Mouse (Mus musculus): ENCODE measurements around the gene Dimt1. TPM values are rescaled to one million over a fixed set of nuclear protein-coding genes. Genes with fewer than 3 reads are reported as not detected.

Dimt1 gene
- polyA plus RNA-seq, 1 experiment from 2014 or later = 41.1 TPM

GRCm38 (mm10) chr13:106928296-106928695 lies 18.6 kb upstream of the Dimt1 start:
- Histone ChIP-seq H3K9ac (ENCODE audit: low read depth, low read length) (no peak overlapping the region), H3K9me3 (replicated peaks; ENCODE audit: control insufficient read depth, low read length) (peaks cover 2% of the 10 kb centered on the region; the same call in 1 of the 2 replicates), H3K4me3 (ENCODE audit: low read depth, low read length) (no peak overlapping the region), H3K4me1 (ENCODE audit: control insufficient read depth, insufficient read depth, low read length) (no peaks in the 10 kb centered on the region), H3K27me3 (ENCODE audit: control insufficient read depth, insufficient read depth, low read length) (no peaks in the 10 kb centered on the region), H3K36me3 (ENCODE audit: control insufficient read depth, insufficient read depth, low read length) (peaks cover 9% of the 10 kb centered on the region), H3K27ac (ENCODE audit: low read depth, low read length) (no peak overlapping the region), H3K4me2 (no peak overlapping the region)
- 92% methylated on average over 4 of the region's 4 CpGs for WGBS (ENCODE audit: insufficient replicate concordance)
- no peak for ATAC-seq (replicated peaks; ENCODE audit: insufficient number of reproducible peaks, low FRiP score, low TSS enrichment)

- no peaks in the 10 kb centered on the region for H3K27me3 ChIP-seq (ENCODE audit: control insufficient read depth, insufficient read depth, low read length)
- H3K9me3 ChIP-seq (replicated peaks; ENCODE audit: control insufficient read depth, low read length) = peaks cover 2% of the 10 kb centered on the region; the same call in 1 of the 2 replicates
- H3K4me2 ChIP-seq = no peak overlapping the region
- peaks cover 9% of the 10 kb centered on the region for H3K36me3 ChIP-seq (ENCODE audit: control insufficient read depth, insufficient read depth, low read length)
- no peaks in the 10 kb centered on the region for H3K4me1 ChIP-seq (ENCODE audit: control insufficient read depth, insufficient read depth, low read length)
- H3K4me3 ChIP-seq (ENCODE audit: low read depth, low read length) = no peak overlapping the region
- no peak for ATAC-seq (replicated peaks; ENCODE audit: insufficient number of reproducible peaks, low FRiP score, low TSS enrichment)
- WGBS (ENCODE audit: insufficient replicate concordance) = 91% methylated on average over 2 of the region's 2 CpGs
- no peak overlapping the region for H3K27ac ChIP-seq (ENCODE audit: low read depth, low read length)
- no peak overlapping the region for H3K9ac ChIP-seq (ENCODE audit: low read depth, low read length)
Observed at GRCm38 (mm10) chr13:106929201-106929600, 17.7 kb upstream of the Dimt1 start.

- no peak for ATAC-seq (replicated peaks; ENCODE audit: insufficient number of reproducible peaks, low FRiP score, low TSS enrichment)
- H3K4me2 ChIP-seq = peak overlapping the region; percentile 75
- H3K9me3 ChIP-seq (replicated peaks; ENCODE audit: control insufficient read depth, low read length) = no peaks in the 10 kb centered on the region
- H3K27ac ChIP-seq (ENCODE audit: low read depth, low read length) = peak overlapping the region; percentile 91; the same call in 1 of the 2 replicates
- H3K9ac ChIP-seq (ENCODE audit: low read depth, low read length) = peak overlapping the region; percentile 97
- WGBS (ENCODE audit: insufficient replicate concordance) = 8% methylated on average over 9 of the region's 9 CpGs
- H3K36me3 ChIP-seq (ENCODE audit: control insufficient read depth, insufficient read depth, low read length) = no peaks in the 10 kb centered on the region
- H3K4me1 ChIP-seq (ENCODE audit: control insufficient read depth, insufficient read depth, low read length) = no peaks in the 10 kb centered on the region; the same call in 1 of the 2 replicates
- H3K4me3 ChIP-seq (ENCODE audit: low read depth, low read length) = peak overlapping the region; percentile 100
- H3K27me3 ChIP-seq (ENCODE audit: control insufficient read depth, insufficient read depth, low read length) = no peaks in the 10 kb centered on the region
Observed at GRCm38 (mm10) chr13:106935871-106936255, 11.1 kb upstream of the Dimt1 start.

- WGBS (ENCODE audit: insufficient replicate concordance) = under 1% methylated on average over 84 of the region's 84 CpGs
- Histone ChIP-seq H3K4me1 (ENCODE audit: control insufficient read depth, insufficient read depth, low read length) (no peaks in the 10 kb centered on the region; the same call in 1 of the 2 replicates), H3K9me3 (replicated peaks; ENCODE audit: control insufficient read depth, low read length) (no peaks in the 10 kb centered on the region), H3K4me2 (peak within 1 kb of the TSS; percentile 75), H3K9ac (ENCODE audit: low read depth, low read length) (peak within 1 kb of the TSS; percentile 97), H3K36me3 (ENCODE audit: control insufficient read depth, insufficient read depth, low read length) (no peaks in the 10 kb centered on the region), H3K27ac (ENCODE audit: low read depth, low read length) (peak within 1 kb of the TSS; percentile 91), H3K27me3 (ENCODE audit: control insufficient read depth, insufficient read depth, low read length) (no peaks in the 10 kb centered on the region), H3K4me3 (ENCODE audit: low read depth, low read length) (peak within 1 kb of the TSS; percentile 100)
- ATAC-seq (replicated peaks; ENCODE audit: insufficient number of reproducible peaks, low FRiP score, low TSS enrichment) = peak; percentile 95
Observed at GRCm38 (mm10) chr13:106936256-106937137, 10.4 kb upstream of the Dimt1 start, which contains the start of gene Ipo11. Ipo11 (minus strand) TSS chr13:106936958.

GRCm38 (mm10) chr13:106937138-106937472 lies 9.8 kb upstream of the Dimt1 start:
- no peak for ATAC-seq (replicated peaks; ENCODE audit: insufficient number of reproducible peaks, low FRiP score, low TSS enrichment)
- Histone ChIP-seq H3K36me3 (ENCODE audit: control insufficient read depth, insufficient read depth, low read length) (no peaks in the 10 kb centered on the region), H3K4me1 (ENCODE audit: control insufficient read depth, insufficient read depth, low read length) (no peaks in the 10 kb centered on the region; the same call in 1 of the 2 replicates), H3K27me3 (ENCODE audit: control insufficient read depth, insufficient read depth, low read length) (no peaks in the 10 kb centered on the region), H3K9ac (ENCODE audit: low read depth, low read length) (no peak overlapping the region), H3K27ac (ENCODE audit: low read depth, low read length) (no peak overlapping the region), H3K9me3 (replicated peaks; ENCODE audit: control insufficient read depth, low read length) (no peaks in the 10 kb centered on the region), H3K4me2 (peak overlapping the region; percentile 75), H3K4me3 (ENCODE audit: low read depth, low read length) (peak overlapping the region; percentile 100)
- 21% methylated on average over 7 of the region's 7 CpGs for WGBS (ENCODE audit: insufficient replicate concordance)

GRCm38 (mm10) chr13:106941211-106941976 lies 5.5 kb upstream of the Dimt1 start:
- Histone ChIP-seq H3K9me3 (replicated peaks; ENCODE audit: control insufficient read depth, low read length) (no peaks in the 10 kb centered on the region), H3K27ac (ENCODE audit: low read depth, low read length) (no peak overlapping the region), H3K9ac (ENCODE audit: low read depth, low read length) (no peak overlapping the region), H3K4me3 (ENCODE audit: low read depth, low read length) (no peak overlapping the region), H3K36me3 (ENCODE audit: control insufficient read depth, insufficient read depth, low read length) (no peaks in the 10 kb centered on the region), H3K27me3 (ENCODE audit: control insufficient read depth, insufficient read depth, low read length) (no peaks in the 10 kb centered on the region), H3K4me1 (ENCODE audit: control insufficient read depth, insufficient read depth, low read length) (no peaks in the 10 kb centered on the region; the same call in 1 of the 2 replicates), H3K4me2 (peak overlapping the region; percentile 16; the same call in 1 of the 2 replicates)
- 18% methylated on average over 7 of the region's 7 CpGs for WGBS (ENCODE audit: insufficient replicate concordance)
- ATAC-seq (replicated peaks; ENCODE audit: insufficient number of reproducible peaks, low FRiP score, low TSS enrichment) = no peak

GRCm38 (mm10) chr13:106942721-106943120 lies 4.2 kb upstream of the Dimt1 start:
- Histone ChIP-seq H3K27me3 (ENCODE audit: control insufficient read depth, insufficient read depth, low read length) (no peaks in the 10 kb centered on the region), H3K4me3 (ENCODE audit: low read depth, low read length) (no peak overlapping the region), H3K4me1 (ENCODE audit: control insufficient read depth, insufficient read depth, low read length) (peaks cover under 1% of the 10 kb centered on the region; the same call in 1 of the 2 replicates), H3K27ac (ENCODE audit: low read depth, low read length) (no peak overlapping the region), H3K9me3 (replicated peaks; ENCODE audit: control insufficient read depth, low read length) (no peaks in the 10 kb centered on the region), H3K4me2 (no peak overlapping the region), H3K36me3 (ENCODE audit: control insufficient read depth, insufficient read depth, low read length) (no peaks in the 10 kb centered on the region), H3K9ac (ENCODE audit: low read depth, low read length) (no peak overlapping the region)
- WGBS (ENCODE audit: insufficient replicate concordance) = 82% methylated on average over 1 of the region's 1 CpGs
- ATAC-seq (replicated peaks; ENCODE audit: insufficient number of reproducible peaks, low FRiP score, low TSS enrichment) = no peak

- WGBS (ENCODE audit: insufficient replicate concordance) = 79% methylated on average over 9 of the region's 9 CpGs
- H3K4me3 ChIP-seq (ENCODE audit: low read depth, low read length) = no peak overlapping the region
- ATAC-seq (replicated peaks; ENCODE audit: insufficient number of reproducible peaks, low FRiP score, low TSS enrichment) = no peak
Observed at GRCm38 (mm10) chr13:106945518-106945917, 1.4 kb upstream of the Dimt1 start.

More at GRCm38 (mm10) chr13:106945518-106945917, 1.4 kb upstream of the Dimt1 start:
- H3K27me3 ChIP-seq (ENCODE audit: control insufficient read depth, insufficient read depth, low read length) = no peaks in the 10 kb centered on the region
- no peaks in the 10 kb centered on the region for H3K9me3 ChIP-seq (replicated peaks; ENCODE audit: control insufficient read depth, low read length)
- peaks cover 3% of the 10 kb centered on the region; the same call in 1 of the 2 replicates for H3K36me3 ChIP-seq (ENCODE audit: control insufficient read depth, insufficient read depth, low read length)
- H3K27ac ChIP-seq (ENCODE audit: low read depth, low read length) = no peak overlapping the region
- H3K9ac ChIP-seq (ENCODE audit: low read depth, low read length) = no peak overlapping the region
- no peak overlapping the region for H3K4me2 ChIP-seq
- H3K4me1 ChIP-seq (ENCODE audit: control insufficient read depth, insufficient read depth, low read length) = peaks cover 8% of the 10 kb centered on the region
